Mouse (Mus musculus) liver, adult 2 months (tissue): ENCODE measurements around the gene Bcas3. TPM values are rescaled to one million over a fixed set of nuclear protein-coding genes. Genes with fewer than 3 reads are reported as not detected.

Source experiments
- DNase-seq: peaks from one replicate; pipeline ENCODE4 v3.0.0-alpha.2; 2011; ENCODE audit warnings: low read depth, low spot score; ENCODE audit errors: extremely low read depth
- H3K27ac ChIP-seq: fragments of 200-500 bp; replicated peaks from 2 replicates; pipeline ENCODE4 v1.5.1; 2012; ENCODE audit warnings: low read depth, mild to moderate bottlenecking, control low read depth, inconsistent platforms, low read length; ENCODE audit not compliant: insufficient read depth
- H3K27me3 ChIP-seq: fragments of 200-500 bp; 2 replicates; pipeline ENCODE4 v1.6.1; 2012; ENCODE audit warnings: mild to moderate bottlenecking, moderate library complexity, low read length, inconsistent platforms; ENCODE audit not compliant: control insufficient read depth, insufficient read depth
- H3K36me3 ChIP-seq: fragments of 200-500 bp; 2 replicates; pipeline ENCODE4 v1.6.1; 2012; ENCODE audit warnings: low read length, inconsistent platforms; ENCODE audit not compliant: control insufficient read depth, insufficient read depth
- H3K4me1 ChIP-seq: fragments of 200-500 bp; 2 replicates; pipeline ENCODE4 v1.6.1; 2011; ENCODE audit warnings: low read length; ENCODE audit not compliant: control insufficient read depth, insufficient read depth
- H3K4me3 ChIP-seq: fragments of 200-500 bp; 2 replicates; pipeline ENCODE4 v1.5.1; 2011; ENCODE audit warnings: low read depth, mild to moderate bottlenecking, control low read depth, low read length, moderate library complexity; ENCODE audit not compliant: insufficient read depth
- H3K79me2 ChIP-seq: fragments of 200-500 bp; 2 replicates; pipeline ENCODE4 v1.6.1; 2012; ENCODE audit warnings: inconsistent platforms, mild to moderate bottlenecking, low read length, moderate library complexity; ENCODE audit not compliant: control insufficient read depth, insufficient read depth
- H3K9ac ChIP-seq: fragments of 200-500 bp; 2 replicates; pipeline ENCODE4 v1.6.1; 2012; ENCODE audit warnings: low read depth, mild to moderate bottlenecking, control low read depth, inconsistent platforms, low read length
- CTCF ChIP-seq: fragments of 200-500 bp; IDR thresholded peaks from 2 replicates; pipeline ENCODE4 v1.5.1; 2011; ENCODE audit warnings: low read depth, low read length, control low read depth
- POLR2A ChIP-seq: fragments of 200-500 bp; IDR thresholded peaks from 2 replicates; pipeline ENCODE4 v1.6.1; 2011; ENCODE audit warnings: low read length, control low read depth; ENCODE audit not compliant: insufficient read depth; ENCODE audit errors: extremely low read depth
- WGBS: fragments of 180-500 bp; shearing (Covaris S2); methylation state at CpG from one replicate; pipeline ENCODE4 v1.1.7; 2018; 5-methylcytosine and 5-hydroxymethylcytosine counted together
- polyA plus RNA-seq: library from polyadenylated mRNA; depleted of rRNA; stranded (reverse); fragments of >200 nt; gene quantifications from 2 replicates; pipeline ENCODE4 v1.2.3, GENCODE M21; 2012
- total RNA-seq: library from RNA; depleted of rRNA; stranded (reverse); fragments of >200 nt; gene quantifications from 2 replicates; pipeline ENCODE4 v1.2.3, GENCODE M21; 2014

Bcas3 gene
- total and polyA plus RNA-seq, 2 experiments: 16.5 to 21.4 TPM

DNA sequence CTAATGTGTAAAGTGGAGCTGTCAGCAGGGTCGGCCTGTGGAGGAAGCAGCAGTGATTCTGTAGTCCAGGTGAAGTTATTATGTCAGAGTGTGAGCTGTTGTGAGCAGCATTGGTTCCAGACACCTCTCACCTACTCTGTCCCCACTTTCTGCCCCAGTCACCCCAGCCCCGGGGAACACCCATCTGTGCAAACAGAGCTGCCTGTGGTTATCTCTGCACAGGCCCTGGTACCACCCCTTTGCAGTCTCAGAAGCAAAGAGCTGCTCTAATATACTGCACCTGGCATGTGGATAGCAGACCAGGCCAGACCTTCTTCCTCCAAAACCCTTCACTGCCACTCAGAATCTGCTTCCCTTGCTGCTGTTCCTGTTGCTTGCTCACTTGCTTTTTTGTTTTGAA is 437.3 kb downstream of the Bcas3 start:
- Histone ChIP-seq H3K4me3 (no peak overlapping the region), H3K27ac (no peak overlapping the region), H3K79me2 (no peaks in the 10 kb centered on the region), H3K36me3 (no peaks in the 10 kb centered on the region), H3K27me3 (no peaks in the 10 kb centered on the region), H3K9ac (no peak overlapping the region), H3K4me1 (no peaks in the 10 kb centered on the region; the same call in 1 of the 2 replicates)
- TF ChIP-seq POLR2A: no peak
- WGBS: 62% methylated on average over 2 of the region's 2 CpGs
- peak; percentile 50 for DNase-seq

GRCm38 (mm10) chr11:85791212-85791611 is 438.2 kb downstream of the Bcas3 start:
- TF ChIP-seq CTCF (no peak), POLR2A (no peak)

GRCm38 (mm10) chr11:85792534-85793215 is 439.7 kb downstream of the Bcas3 start:
- Histone ChIP-seq H3K4me1 (no peaks in the 10 kb centered on the region; the same call in 1 of the 2 replicates), H3K4me3 (no peak overlapping the region), H3K27ac (no peak overlapping the region), H3K36me3 (no peaks in the 10 kb centered on the region), H3K9ac (no peak overlapping the region), H3K79me2 (no peaks in the 10 kb centered on the region), H3K27me3 (no peaks in the 10 kb centered on the region)
- DNase-seq: peak; percentile 75
- 33% methylated on average over 12 of the region's 12 CpGs for WGBS
- TF ChIP-seq CTCF (no peak), POLR2A (no peak)

More at GRCm38 (mm10) chr11:85791212-85791611, 438.2 kb downstream of the Bcas3 start:
- no peak overlapping the region for H3K27ac ChIP-seq
- no peak overlapping the region for H3K4me3 ChIP-seq
- WGBS: 90% methylated on average over 1 of the region's 1 CpGs
- H3K36me3 ChIP-seq: no peaks in the 10 kb centered on the region
- DNase-seq: no peak
- no peaks in the 10 kb centered on the region for H3K79me2 ChIP-seq
- H3K9ac ChIP-seq: no peak overlapping the region
- no peaks in the 10 kb centered on the region; the same call in 1 of the 2 replicates for H3K4me1 ChIP-seq
- H3K27me3 ChIP-seq: no peaks in the 10 kb centered on the region

- WGBS: 61% methylated on average over 4 of the region's 4 CpGs
- no peak overlapping the region for H3K4me3 ChIP-seq
- H3K9ac ChIP-seq: no peak overlapping the region
- TF ChIP-seq POLR2A: no peak
- no peaks in the 10 kb centered on the region for H3K79me2 ChIP-seq
- no peak for DNase-seq
- H3K4me1 ChIP-seq: no peaks in the 10 kb centered on the region
- no peaks in the 10 kb centered on the region for H3K36me3 ChIP-seq
- H3K27ac ChIP-seq: no peak overlapping the region
- no peaks in the 10 kb centered on the region for H3K27me3 ChIP-seq
Measured at GRCm38 (mm10) chr11:85799456-85799855, 446.5 kb downstream of the Bcas3 start.

DNA sequence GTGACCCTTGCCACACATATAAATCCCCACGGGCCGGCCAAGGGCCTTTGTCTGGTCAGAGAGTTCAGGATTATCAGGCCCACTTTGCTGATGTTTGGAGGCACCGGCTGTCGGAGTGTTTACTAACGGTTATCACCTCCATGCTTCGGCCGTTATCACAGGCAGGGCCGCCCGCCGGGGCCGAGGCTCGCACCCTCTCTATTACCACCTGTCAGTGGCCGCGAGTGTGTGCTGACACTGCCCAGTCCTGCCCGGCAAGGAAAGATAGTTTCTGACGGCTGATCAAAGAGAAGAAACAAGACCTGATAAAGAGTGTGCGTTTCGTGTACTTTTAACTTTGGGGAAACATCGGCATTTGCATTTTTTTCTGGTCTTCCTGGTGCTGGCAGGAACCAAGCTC is 446.9 kb downstream of the Bcas3 start:
- Histone ChIP-seq H3K27me3 (no peaks in the 10 kb centered on the region), H3K9ac (no peak overlapping the region), H3K79me2 (no peaks in the 10 kb centered on the region), H3K4me3 (no peak overlapping the region), H3K27ac (no peak overlapping the region), H3K36me3 (no peaks in the 10 kb centered on the region), H3K4me1 (no peaks in the 10 kb centered on the region)
- peak; percentile 33 for DNase-seq
- TF ChIP-seq POLR2A (no peak), CTCF (no peak)
- 29% methylated on average over 19 of the region's 19 CpGs for WGBS

DNA sequence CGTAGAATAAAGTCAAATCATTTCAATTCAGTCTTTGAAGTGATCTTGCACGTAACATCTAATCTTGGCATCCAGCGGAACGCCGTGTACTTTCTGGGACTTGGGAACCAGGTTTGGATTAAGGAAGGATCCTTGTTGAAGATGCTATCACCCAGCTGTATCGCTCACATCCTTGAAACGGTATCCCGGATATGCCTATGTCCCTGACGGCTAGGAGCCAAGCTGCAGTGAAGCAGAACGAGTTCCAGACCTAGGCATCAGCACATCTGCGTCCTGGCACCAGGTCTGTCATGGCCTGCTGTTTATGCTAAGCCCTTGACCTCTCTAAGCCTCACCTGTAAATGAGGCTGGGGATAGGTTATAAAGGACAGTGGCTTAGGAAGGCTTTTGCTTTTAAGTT is 447.4 kb downstream of the Bcas3 start:
- Histone ChIP-seq H3K27ac (no peak overlapping the region), H3K4me3 (no peak overlapping the region), H3K9ac (no peak overlapping the region), H3K79me2 (no peaks in the 10 kb centered on the region), H3K36me3 (no peaks in the 10 kb centered on the region), H3K27me3 (no peaks in the 10 kb centered on the region), H3K4me1 (no peaks in the 10 kb centered on the region)
- TF ChIP-seq CTCF: no peak
- no peak for TF ChIP-seq POLR2A
- 86% methylated on average over 11 of the region's 11 CpGs for WGBS
- no peak for DNase-seq
